Mouse (Mus musculus) thymus, postnatal 14 days (tissue): ENCODE data around the gene Apc2.

ENCODE experiments used
- DNase-seq: peaks from one replicate; pipeline ENCODE4 v3.0.0; 2021

Apc2 gene

GRCm38 (mm10) chr10:80262776-80263365, 32.9 kb upstream of the Apc2 start:
- no peak for DNase-seq

- DNase-seq: peak; percentile 99
These were observed 31.2 kb upstream of the Apc2 start for GRCm38 (mm10) chr10:80264341-80265148.

GRCm38 (mm10) chr10:80265149-80265486, 30.7 kb upstream of the Apc2 start:
- DNase-seq: no peak

GRCm38 (mm10) chr10:80270099-80270498, 25.7 kb upstream of the Apc2 start:
- DNase-seq: no peak

- no peak for DNase-seq
These were observed 25.0 kb upstream of the Apc2 start for GRCm38 (mm10) chr10:80270734-80271181.

- no peak for DNase-seq
These were observed 24.5 kb upstream of the Apc2 start for GRCm38 (mm10) chr10:80271186-80271843.

- DNase-seq: no peak
These were observed 23.7 kb upstream of the Apc2 start for GRCm38 (mm10) chr10:80271870-80272585.

GRCm38 (mm10) chr10:80273847-80274246, 21.9 kb upstream of the Apc2 start:
- no peak for DNase-seq

- DNase-seq: no peak
These were observed 19.5 kb upstream of the Apc2 start for GRCm38 (mm10) chr10:80276238-80276637.

- DNase-seq: no peak
These were observed 17.4 kb upstream of the Apc2 start for GRCm38 (mm10) chr10:80278390-80278789.

- DNase-seq: no peak
These were observed 16.5 kb upstream of the Apc2 start for GRCm38 (mm10) chr10:80279273-80279672.

- DNase-seq: no peak
These were observed 14.5 kb upstream of the Apc2 start for GRCm38 (mm10) chr10:80281304-80281703.

GRCm38 (mm10) chr10:80281921-80282371, 13.8 kb upstream of the Apc2 start:
- DNase-seq: no peak

- no peak for DNase-seq
These were observed 13.0 kb upstream of the Apc2 start for GRCm38 (mm10) chr10:80282481-80283441.

- no peak for DNase-seq
These were observed 10.3 kb upstream of the Apc2 start for GRCm38 (mm10) chr10:80285222-80286070.

GRCm38 (mm10) chr10:80288097-80288496, 7.7 kb upstream of the Apc2 start:
- DNase-seq: no peak

- no peak for DNase-seq
These were observed 7.1 kb upstream of the Apc2 start for GRCm38 (mm10) chr10:80288657-80289056.

GRCm38 (mm10) chr10:80292251-80293146, 3.3 kb upstream of the Apc2 start, which contains the start of gene Rps15:
Gene Rps15 (plus strand): TSS chr10:80292453.
- peak; percentile 96 for DNase-seq

- no peak for DNase-seq
These were observed 2.5 kb upstream of the Apc2 start for GRCm38 (mm10) chr10:80293325-80293724.

- DNase-seq: no peak
These were observed 1.5 kb upstream of the Apc2 start for GRCm38 (mm10) chr10:80294311-80294710.
